ENCODE assay signal across 8 mouse cellular contexts in the genomic region with DNA sequence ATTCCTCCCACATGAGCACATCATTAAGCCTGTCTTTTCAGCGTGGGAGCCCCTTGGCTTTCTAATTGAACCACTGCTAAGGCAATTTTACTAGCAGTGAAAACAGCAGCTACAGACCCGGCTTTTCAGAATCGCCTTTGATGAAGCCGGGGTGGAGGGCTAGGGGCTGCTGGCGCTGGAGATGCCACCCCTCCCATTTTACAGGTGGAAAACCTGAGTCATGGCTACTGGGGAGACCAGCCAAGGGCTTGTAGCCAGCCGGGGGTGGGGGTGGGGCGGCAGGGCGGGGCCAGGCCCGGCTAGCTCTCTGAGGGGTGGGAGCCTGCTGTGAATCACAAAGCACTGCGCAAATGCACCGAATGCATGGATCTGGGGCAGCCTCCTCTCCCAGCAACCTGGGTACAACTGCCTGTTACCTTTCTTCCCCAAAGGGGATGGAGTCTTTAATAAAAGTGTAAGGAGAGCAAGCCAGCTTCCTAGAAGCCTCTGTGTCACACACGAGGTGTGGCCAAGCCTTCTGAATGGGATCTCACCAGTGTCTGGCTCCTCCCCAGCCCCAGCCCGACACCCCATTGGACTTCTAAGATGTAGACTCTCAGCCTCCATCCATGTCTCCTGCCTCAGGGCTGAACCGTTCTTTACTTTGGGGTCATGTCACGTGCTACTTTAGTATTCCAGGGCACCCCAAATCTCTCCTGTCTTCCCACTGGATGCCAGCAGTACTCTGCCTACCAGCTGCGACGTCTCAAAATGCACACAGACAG.
A peak's percentile ranks its signal among the peaks of the same experiment; 100 is the strongest.
DNase-seq lines count a peak whose midpoint lies in the region; ATAC-seq and TF ChIP-seq lines count a peak whose summit lies in the region.

No protein-coding gene starts in this region.

- peaks cover 36% of the 10 kb centered on the region for H3K4me1 ChIP-seq in heart, embryonic 15.5 days (replicated peaks)
- peaks cover 10% of the 10 kb centered on the region for H3K4me1 ChIP-seq in hindbrain, postnatal 0 days (ENCODE audit: insufficient read depth, low read length)
- peaks cover 3% of the 10 kb centered on the region for H3K4me1 ChIP-seq in midbrain, postnatal 0 days (ENCODE audit: insufficient read depth, low read length)

- H3K4me3 ChIP-seq in heart, embryonic 15.5 days: peak overlapping the region; percentile 28
- peak overlapping the region; percentile 0; the same call in 1 of the 2 replicates for H3K4me3 ChIP-seq in hindbrain, postnatal 0 days (ENCODE audit: low read length)
- peak overlapping the region; percentile 18; the same call in 1 of the 2 replicates for H3K4me3 ChIP-seq in midbrain, postnatal 0 days (ENCODE audit: low read depth, low read length)

- H3K9me3 ChIP-seq in heart, embryonic 15.5 days (replicated peaks): no peaks in the 10 kb centered on the region
- no peaks in the 10 kb centered on the region for H3K9me3 ChIP-seq in hindbrain, postnatal 0 days (ENCODE audit: low read length)
- no peaks in the 10 kb centered on the region for H3K9me3 ChIP-seq in midbrain, postnatal 0 days (ENCODE audit: low read length)

- peak overlapping the region; percentile 34; the same call in 1 of the 2 replicates for H3K9ac ChIP-seq in heart, embryonic 15.5 days
- H3K9ac ChIP-seq in hindbrain, postnatal 0 days (replicated peaks; ENCODE audit: low read length): peak overlapping the region; percentile 2; the same call in 1 of the 2 replicates
- H3K9ac ChIP-seq in midbrain, postnatal 0 days (replicated peaks; ENCODE audit: low read length, poor library complexity, severe bottlenecking): peak overlapping the region; percentile 33; the same call in 1 of the 2 replicates

- peak overlapping the region; percentile 61 for H3K4me2 ChIP-seq in heart, embryonic 15.5 days
- peak overlapping the region; percentile 53 for H3K4me2 ChIP-seq in hindbrain, postnatal 0 days (ENCODE audit: low read depth, low read length)
- peak overlapping the region; percentile 50 for H3K4me2 ChIP-seq in midbrain, postnatal 0 days (ENCODE audit: low read depth, low read length, poor library complexity, severe bottlenecking)

- WGBS in heart, embryonic 15.5 days: 16% methylated on average over 17 of the region's 17 CpGs
- 6% methylated on average over 17 of the region's 17 CpGs for WGBS in hindbrain, postnatal 0 days
- 8% methylated on average over 17 of the region's 17 CpGs for WGBS in midbrain, postnatal 0 days

- no peak for DNase-seq in heart, postnatal 4 days
- peak; percentile 32 for DNase-seq in brain, adult 2 months (ENCODE audit: low read depth, low spot score)
- DNase-seq in hindbrain, postnatal 0 days (ENCODE audit: low spot score): peak; percentile 38
- peak; percentile 44 for DNase-seq in midbrain, postnatal 0 days (ENCODE audit: low spot score)
- DNase-seq in spleen, postnatal 36 days (ENCODE audit: low spot score in 2 of 2): no peak
- no peak for DNase-seq in thymus, postnatal 0 days (ENCODE audit: low spot score)
- DNase-seq in urinary bladder, postnatal 4 days (ENCODE audit: low spot score in 2 of 2): no peak

- peaks cover 3% of the 10 kb centered on the region; the same call in 1 of the 2 replicates for H3K36me3 ChIP-seq in heart, embryonic 15.5 days
- no peaks in the 10 kb centered on the region for H3K36me3 ChIP-seq in hindbrain, postnatal 0 days (ENCODE audit: insufficient read depth, low read length)
- H3K36me3 ChIP-seq in midbrain, postnatal 0 days (ENCODE audit: insufficient read depth, low read length): no peaks in the 10 kb centered on the region

- no peaks in the 10 kb centered on the region for H3K27me3 ChIP-seq in heart, embryonic 15.5 days
- no peaks in the 10 kb centered on the region for H3K27me3 ChIP-seq in hindbrain, postnatal 0 days (ENCODE audit: insufficient read depth, low read length)
- no peaks in the 10 kb centered on the region for H3K27me3 ChIP-seq in midbrain, postnatal 0 days (ENCODE audit: insufficient read depth, low read length)

- TF ChIP-seq CTCF in hindbrain, postnatal 0 days (IDR thresholded peaks at IDR 0.05; ENCODE audit: low read depth): no peak
- TF ChIP-seq CTCF in midbrain, postnatal 0 days (IDR thresholded peaks at IDR 0.05): no peak

- H3K27ac ChIP-seq in heart, embryonic 15.5 days: peak overlapping the region; percentile 76
- H3K27ac ChIP-seq in hindbrain, postnatal 0 days: peak overlapping the region; percentile 28; the same call in 1 of the 2 replicates
- peak overlapping the region; percentile 38; the same call in 1 of the 2 replicates for H3K27ac ChIP-seq in midbrain, postnatal 0 days (ENCODE audit: low read depth, low read length)

- ATAC-seq in heart, embryonic 15.5 days (replicated peaks; ENCODE audit: insufficient number of reproducible peaks, insufficient read depth, low FRiP score, low read depth): 0 out of 2 replicates have a peak, but pooled peaks have one; percentile 11
- peak; percentile 52; the same call in 1 of the 2 replicates for ATAC-seq in hindbrain, postnatal 0 days
- ATAC-seq in midbrain, postnatal 0 days (ENCODE audit: low FRiP score): peak; percentile 45; the same call in 1 of the 2 replicates

Comparison
In these comparisons a context has a peak if more than half of its experiments do, and no peak if none do; other contexts are left out.
1. DNase-seq: peak in brain, adult 2 months (single experiment), hindbrain, postnatal 0 days (single experiment) and midbrain, postnatal 0 days (single experiment); none in heart, postnatal 4 days (single experiment), spleen, postnatal 36 days (0 of 2), thymus, postnatal 0 days (single experiment) and urinary bladder, postnatal 4 days (0 of 2).
2. Peak in every context shown above with its lines, with median percentiles within 50 percentile points of each other: ATAC-seq, H3K27ac ChIP-seq, H3K4me2 ChIP-seq, H3K4me3 ChIP-seq and H3K9ac ChIP-seq.